Mouse (Mus musculus) embryonic facial prominence, embryonic 13.5 days (tissue): ENCODE measurements around the gene Slf2. TPM values are rescaled to one million over a fixed set of nuclear protein-coding genes. Genes with fewer than 3 reads are reported as not detected.

Experiments
- ATAC-seq: fragments of 200-750 bp; cut with Nextera tagmentation; 2 replicates; pipeline ENCODE4 v1.8.0; 2017; ENCODE audit warnings: low read depth; ENCODE audit not compliant: insufficient number of reproducible peaks, insufficient read depth, low FRiP score, low TSS enrichment
- H3K27ac ChIP-seq: fragments of 300-500 bp; sonication (generic); 2 replicates; pipeline ENCODE4 v1.5.1; 2015; ENCODE audit warnings: moderate library complexity, mild to moderate bottlenecking, inconsistent platforms
- H3K27me3 ChIP-seq: fragments of 300-500 bp; sonication (generic); 2 replicates; pipeline ENCODE4 v1.6.1; 2015; ENCODE audit warnings: mild to moderate bottlenecking, inconsistent platforms
- H3K36me3 ChIP-seq: fragments of 300-500 bp; sonication (generic); 2 replicates; pipeline ENCODE4 v1.6.1; 2015; ENCODE audit warnings: mild to moderate bottlenecking, inconsistent platforms
- H3K4me1 ChIP-seq: fragments of 300-500 bp; sonication (generic); 2 replicates; pipeline ENCODE4 v1.6.1; 2015; ENCODE audit warnings: inconsistent platforms
- H3K4me2 ChIP-seq: fragments of 300-500 bp; sonication (generic); 2 replicates; pipeline ENCODE4 v1.6.1; 2015; ENCODE audit warnings: moderate library complexity, mild to moderate bottlenecking, inconsistent platforms
- H3K4me3 ChIP-seq: fragments of 300-500 bp; sonication (generic); 2 replicates; pipeline ENCODE4 v1.5.1; 2015; ENCODE audit warnings: mild to moderate bottlenecking, inconsistent platforms
- H3K9ac ChIP-seq: fragments of 300-500 bp; sonication (generic); 2 replicates; pipeline ENCODE4 v1.6.1; 2015; ENCODE audit warnings: mild to moderate bottlenecking, inconsistent platforms
- H3K9me3 ChIP-seq: fragments of 300-500 bp; sonication (generic); 2 replicates; pipeline ENCODE4 v1.6.1; 2016; ENCODE audit warnings: inconsistent platforms
- WGBS: fragments of 180-500 bp; shearing (Covaris S2); methylation state at CpG from one replicate; pipeline ENCODE4 v1.1.7; 2015; ENCODE audit warnings: mixed read lengths; 5-methylcytosine and 5-hydroxymethylcytosine counted together
- polyA plus RNA-seq: library from polyadenylated mRNA; unstranded; fragments of >200 nt; fragmentation: Nextera tagmentation; extraction: Ambion mirVana; gene quantifications from 2 replicates; pipeline ENCODE4 v1.2.1, GENCODE M21; 2015

Slf2 gene
- polyA plus RNA-seq, 1 experiment from 2014 or later: 30.2 TPM

- Histone ChIP-seq H3K9me3 (no peaks in the 10 kb centered on the region), H3K36me3 (peaks cover 65% of the 10 kb centered on the region), H3K4me2 (no peak overlapping the region), H3K27me3 (no peaks in the 10 kb centered on the region), H3K4me3 (no peak overlapping the region), H3K4me1 (peaks cover 28% of the 10 kb centered on the region), H3K9ac (peak overlapping the region; percentile 27; the same call in 1 of the 2 replicates), H3K27ac (no peak overlapping the region)
- no peak for ATAC-seq
- WGBS: 85% methylated on average over 7 of the region's 7 CpGs
Observed at GRCm38 (mm10) chr19:45003740-45004516, 73.0 kb downstream of the Slf2 start.

- Histone ChIP-seq H3K36me3 (peaks cover 65% of the 10 kb centered on the region), H3K4me3 (peak within 1 kb of the TSS; percentile 95), H3K27ac (peak within 1 kb of the TSS; percentile 86), H3K9me3 (no peaks in the 10 kb centered on the region), H3K4me2 (peak within 1 kb of the TSS; percentile 96), H3K9ac (peak within 1 kb of the TSS; percentile 83), H3K27me3 (no peaks in the 10 kb centered on the region), H3K4me1 (peaks cover 28% of the 10 kb centered on the region)
- no peak for ATAC-seq
- WGBS: 10% methylated on average over 16 of the region's 16 CpGs
Observed at GRCm38 (mm10) chr19:45005444-45005843, 74.5 kb downstream of the Slf2 start, which contains the start of gene Twnk. Twnk (plus strand) TSS chr19:45005663.

- Histone ChIP-seq H3K9ac (peak within 1 kb of the TSS; percentile 83), H3K4me2 (peak within 1 kb of the TSS; percentile 96), H3K4me3 (peak within 1 kb of the TSS; percentile 95), H3K9me3 (no peaks in the 10 kb centered on the region), H3K4me1 (peaks cover 28% of the 10 kb centered on the region), H3K27ac (peak within 1 kb of the TSS; percentile 86), H3K27me3 (no peaks in the 10 kb centered on the region), H3K36me3 (peaks cover 65% of the 10 kb centered on the region)
- under 1% methylated on average over 82 of the region's 82 CpGs for WGBS
- peak; percentile 90 for ATAC-seq
Observed at GRCm38 (mm10) chr19:45005957-45006712, 75.2 kb downstream of the Slf2 start, which contains the start of gene Mrpl43. Mrpl43 (minus strand) TSS chr19:45006442.

DNA sequence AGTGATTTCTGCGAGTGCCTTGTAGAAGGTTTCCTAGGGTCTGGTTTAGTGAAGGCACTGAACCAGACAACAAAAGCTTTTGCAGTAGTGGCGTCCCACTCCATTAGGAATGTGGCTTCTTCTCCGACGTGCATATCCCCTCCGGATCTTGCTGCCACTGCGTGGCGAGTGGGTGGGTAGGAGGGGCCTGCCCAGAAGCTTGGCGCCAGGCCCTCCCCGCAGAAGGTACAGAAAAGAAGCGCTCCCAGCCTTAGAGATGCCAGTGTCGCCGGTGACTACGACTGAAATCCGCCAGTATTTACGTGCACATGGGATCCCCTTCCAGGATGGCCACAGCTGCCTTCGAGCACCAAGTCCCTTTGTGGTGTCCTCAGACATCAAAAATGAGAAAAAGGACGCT, 76.1 kb downstream of the Slf2 start:
- WGBS: 40% methylated on average over 17 of the region's 17 CpGs
- Histone ChIP-seq H3K4me2 (peak overlapping the region; percentile 96), H3K36me3 (peaks cover 65% of the 10 kb centered on the region), H3K4me1 (peaks cover 28% of the 10 kb centered on the region), H3K9me3 (no peaks in the 10 kb centered on the region), H3K4me3 (peak overlapping the region; percentile 95), H3K27ac (peak overlapping the region; percentile 86), H3K27me3 (no peaks in the 10 kb centered on the region), H3K9ac (peak overlapping the region; percentile 83)
- no peak for ATAC-seq

GRCm38 (mm10) chr19:45007425-45008191, 76.7 kb downstream of the Slf2 start:
- peaks cover 33% of the 10 kb centered on the region for H3K4me1 ChIP-seq
- peak overlapping the region; percentile 83 for H3K9ac ChIP-seq
- peak overlapping the region; percentile 96 for H3K4me2 ChIP-seq
- ATAC-seq: no peak
- H3K4me3 ChIP-seq: peak overlapping the region; percentile 95
- peak overlapping the region; percentile 86 for H3K27ac ChIP-seq
- H3K36me3 ChIP-seq: peaks cover 63% of the 10 kb centered on the region
- WGBS: 93% methylated on average over 20 of the region's 20 CpGs
- no peaks in the 10 kb centered on the region for H3K27me3 ChIP-seq
- H3K9me3 ChIP-seq: no peaks in the 10 kb centered on the region

- no peak overlapping the region for H3K27ac ChIP-seq
- no peak overlapping the region for H3K4me3 ChIP-seq
- H3K9me3 ChIP-seq: no peaks in the 10 kb centered on the region
- WGBS: 90% methylated on average over 4 of the region's 4 CpGs
- peaks cover 49% of the 10 kb centered on the region for H3K4me1 ChIP-seq
- H3K9ac ChIP-seq: 0 out of 2 replicates have a peak overlapping the region, but pooled peaks have one; percentile 32
- H3K27me3 ChIP-seq: no peaks in the 10 kb centered on the region
- H3K4me2 ChIP-seq: no peak overlapping the region
- H3K36me3 ChIP-seq: peaks cover 42% of the 10 kb centered on the region
- ATAC-seq: no peak
Observed at GRCm38 (mm10) chr19:45010646-45011045, 79.7 kb downstream of the Slf2 start.

GRCm38 (mm10) chr19:45012219-45012618, 81.3 kb downstream of the Slf2 start:
- no peaks in the 10 kb centered on the region for H3K9me3 ChIP-seq
- H3K36me3 ChIP-seq: peaks cover 42% of the 10 kb centered on the region
- H3K4me2 ChIP-seq: no peak overlapping the region
- ATAC-seq: no peak
- WGBS: 66% methylated on average over 8 of the region's 8 CpGs
- no peak overlapping the region for H3K4me3 ChIP-seq
- H3K27me3 ChIP-seq: no peaks in the 10 kb centered on the region
- H3K9ac ChIP-seq: peak overlapping the region; percentile 56
- peak overlapping the region; percentile 99 for H3K27ac ChIP-seq
- peaks cover 57% of the 10 kb centered on the region for H3K4me1 ChIP-seq

GRCm38 (mm10) chr19:45012636-45013035, 81.7 kb downstream of the Slf2 start:
- no peaks in the 10 kb centered on the region for H3K9me3 ChIP-seq
- H3K27ac ChIP-seq: peak overlapping the region; percentile 99
- no peak overlapping the region for H3K4me2 ChIP-seq
- no peak overlapping the region for H3K4me3 ChIP-seq
- H3K4me1 ChIP-seq: peaks cover 53% of the 10 kb centered on the region
- WGBS: 30% methylated on average over 6 of the region's 6 CpGs
- H3K27me3 ChIP-seq: no peaks in the 10 kb centered on the region
- ATAC-seq: no peak
- H3K36me3 ChIP-seq: peaks cover 42% of the 10 kb centered on the region
- H3K9ac ChIP-seq: peak overlapping the region; percentile 56

DNA sequence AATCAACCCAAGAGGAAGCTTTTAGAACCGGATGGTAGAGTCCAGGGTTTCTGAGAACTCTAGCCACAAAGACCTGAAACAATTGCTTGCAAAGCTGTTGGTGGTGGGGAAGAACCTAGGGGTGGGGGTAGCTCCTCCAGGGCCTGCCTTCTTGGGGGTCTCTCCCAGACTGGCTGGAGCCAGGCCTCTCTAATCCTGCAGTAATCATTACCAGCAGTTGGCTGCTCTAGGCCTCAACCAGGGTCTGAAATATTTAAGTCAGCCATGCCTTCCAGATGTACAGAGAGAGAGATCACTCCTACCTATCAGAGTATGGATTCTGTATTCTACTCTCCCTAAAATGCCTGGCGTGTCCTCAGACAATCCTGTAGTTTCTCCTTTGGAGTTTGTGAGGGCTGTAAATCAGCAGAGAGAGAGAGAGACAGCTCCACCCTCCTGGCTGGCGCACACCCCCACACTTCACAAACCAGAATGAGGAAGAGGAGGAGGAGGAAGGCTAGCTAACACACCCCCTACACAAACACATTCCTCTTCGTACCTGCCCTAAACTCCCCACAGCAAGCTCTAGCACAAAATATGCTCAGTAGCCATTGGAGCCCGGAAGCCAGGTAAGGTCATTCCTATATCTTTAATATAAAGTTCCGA, 82.8 kb downstream of the Slf2 start:
- WGBS: 30% methylated on average over 6 of the region's 6 CpGs
- Histone ChIP-seq H3K9me3 (no peaks in the 10 kb centered on the region), H3K27me3 (no peaks in the 10 kb centered on the region), H3K4me3 (no peak overlapping the region), H3K27ac (peak overlapping the region; percentile 99), H3K36me3 (peaks cover 34% of the 10 kb centered on the region), H3K4me2 (peak overlapping the region; percentile 94), H3K4me1 (peaks cover 47% of the 10 kb centered on the region), H3K9ac (no peak overlapping the region)
- ATAC-seq: no peak

GRCm38 (mm10) chr19:45014335-45014971, 83.5 kb downstream of the Slf2 start, which contains the start of gene Lzts2:
Lzts2 (plus strand) TSS chr19:45014414.
- H3K9ac ChIP-seq: peak within 1 kb of the TSS; percentile 77
- H3K4me2 ChIP-seq: peak within 1 kb of the TSS; percentile 94
- no peaks in the 10 kb centered on the region for H3K9me3 ChIP-seq
- no peaks in the 10 kb centered on the region for H3K27me3 ChIP-seq
- H3K36me3 ChIP-seq: peaks cover 28% of the 10 kb centered on the region
- H3K4me3 ChIP-seq: peak within 1 kb of the TSS; percentile 71
- peaks cover 54% of the 10 kb centered on the region for H3K4me1 ChIP-seq
- H3K27ac ChIP-seq: peak within 1 kb of the TSS; percentile 99
- WGBS: 3% methylated on average over 10 of the region's 10 CpGs
- no peak for ATAC-seq
